Mouse (Mus musculus): ENCODE results near the gene Tmem30a.
A peak's percentile ranks its signal among the peaks of the same experiment; 100 is the strongest.

Tmem30a gene

GRCm38 (mm10) chr9:79792841-79793835 lies at the start of gene Tmem30a:
TSS of gene Tmem30a (minus strand) at chr9:79793507.
- DNase-seq (ENCODE audit: low spot score), result peak; percentile 98

- DNase-seq (ENCODE audit: low spot score), result no peak
Measured at GRCm38 (mm10) chr9:79842615-79843014, 49.3 kb upstream of the Tmem30a start.

- no peak for DNase-seq (ENCODE audit: low spot score)
Measured at GRCm38 (mm10) chr9:79842028-79842427, 48.7 kb upstream of the Tmem30a start.

- no peak for DNase-seq (ENCODE audit: low spot score)
Measured at GRCm38 (mm10) chr9:79831294-79831693, 38.0 kb upstream of the Tmem30a start.

GRCm38 (mm10) chr9:79830874-79831273 lies 37.6 kb upstream of the Tmem30a start:
- DNase-seq (ENCODE audit: low spot score), result no peak

- DNase-seq (ENCODE audit: low spot score), result no peak
Measured at GRCm38 (mm10) chr9:79829842-79830800, 36.8 kb upstream of the Tmem30a start.

GRCm38 (mm10) chr9:79827072-79827471 lies 33.8 kb upstream of the Tmem30a start:
- DNase-seq (ENCODE audit: low spot score), result no peak

- peak; percentile 69 for DNase-seq (ENCODE audit: low spot score)
Measured at GRCm38 (mm10) chr9:79825526-79825925, 32.2 kb upstream of the Tmem30a start.

- no peak for DNase-seq (ENCODE audit: low spot score)
Measured at GRCm38 (mm10) chr9:79823856-79824255, 30.5 kb upstream of the Tmem30a start.

GRCm38 (mm10) chr9:79823438-79823837 lies 30.1 kb upstream of the Tmem30a start:
- DNase-seq (ENCODE audit: low spot score), result peak; percentile 81

GRCm38 (mm10) chr9:79816464-79816863 lies 23.2 kb upstream of the Tmem30a start:
- no peak for DNase-seq (ENCODE audit: low spot score)

GRCm38 (mm10) chr9:79816013-79816412 lies 22.7 kb upstream of the Tmem30a start:
- no peak for DNase-seq (ENCODE audit: low spot score)

GRCm38 (mm10) chr9:79814592-79814991 lies 21.3 kb upstream of the Tmem30a start:
- DNase-seq (ENCODE audit: low spot score), result no peak

GRCm38 (mm10) chr9:79810969-79811902 lies 17.9 kb upstream of the Tmem30a start:
- DNase-seq (ENCODE audit: low spot score), result no peak

GRCm38 (mm10) chr9:79810534-79810933 lies 17.2 kb upstream of the Tmem30a start:
- DNase-seq (ENCODE audit: low spot score), result no peak

- DNase-seq (ENCODE audit: low spot score), result no peak
Measured at GRCm38 (mm10) chr9:79809411-79809810, 16.1 kb upstream of the Tmem30a start.

GRCm38 (mm10) chr9:79807178-79807577 lies 13.9 kb upstream of the Tmem30a start:
- no peak for DNase-seq (ENCODE audit: low spot score)

- peak; percentile 83 for DNase-seq (ENCODE audit: low spot score)
Measured at GRCm38 (mm10) chr9:79806317-79807075, 13.2 kb upstream of the Tmem30a start.

GRCm38 (mm10) chr9:79805426-79805825 lies 12.1 kb upstream of the Tmem30a start:
- no peak for DNase-seq (ENCODE audit: low spot score)

GRCm38 (mm10) chr9:79796461-79797135 lies 3.3 kb upstream of the Tmem30a start:
- DNase-seq (ENCODE audit: low spot score), result peak; percentile 68

All from retina, embryonic 14.5 days (tissue).